Mouse (Mus musculus) adrenal gland, postnatal 25 days (tissue): ENCODE measurements around the gene Fbxl2. TPM values are rescaled to one million over a fixed set of nuclear protein-coding genes. Genes with fewer than 3 reads are reported as not detected.

Source experiments
- DNase-seq: peaks from one replicate; pipeline ENCODE4 v3.0.0; 2021; ENCODE audit warnings: mixed read lengths
- total RNA-seq: library from RNA; stranded (reverse); gene quantifications from 2 replicates; pipeline ENCODE4 v1.2.3, GENCODE M21; 2021

The Fbxl2 gene
- total RNA-seq, 1 experiment from 2014 or later, result 2.7 TPM

- DNase-seq, result no peak
Observed at GRCm38 (mm10) chr9:113915789-113916188, 130.2 kb downstream of the Fbxl2 start.

Other genes starting within 250 kb of the Fbxl2 start
- 76.9 and 79.6 TPM in 2 replicates for gene Ubp1, start 115.3 kb downstream of the Fbxl2 start, total RNA-seq
- gene Susd5, start 10.9 kb upstream of the Fbxl2 start, total RNA-seq, result 0.12 TPM in 1 of 2 replicates, not detected in the other